Mouse (Mus musculus): Measurements from ENCODE around the gene Ppp3r1.

DNA sequence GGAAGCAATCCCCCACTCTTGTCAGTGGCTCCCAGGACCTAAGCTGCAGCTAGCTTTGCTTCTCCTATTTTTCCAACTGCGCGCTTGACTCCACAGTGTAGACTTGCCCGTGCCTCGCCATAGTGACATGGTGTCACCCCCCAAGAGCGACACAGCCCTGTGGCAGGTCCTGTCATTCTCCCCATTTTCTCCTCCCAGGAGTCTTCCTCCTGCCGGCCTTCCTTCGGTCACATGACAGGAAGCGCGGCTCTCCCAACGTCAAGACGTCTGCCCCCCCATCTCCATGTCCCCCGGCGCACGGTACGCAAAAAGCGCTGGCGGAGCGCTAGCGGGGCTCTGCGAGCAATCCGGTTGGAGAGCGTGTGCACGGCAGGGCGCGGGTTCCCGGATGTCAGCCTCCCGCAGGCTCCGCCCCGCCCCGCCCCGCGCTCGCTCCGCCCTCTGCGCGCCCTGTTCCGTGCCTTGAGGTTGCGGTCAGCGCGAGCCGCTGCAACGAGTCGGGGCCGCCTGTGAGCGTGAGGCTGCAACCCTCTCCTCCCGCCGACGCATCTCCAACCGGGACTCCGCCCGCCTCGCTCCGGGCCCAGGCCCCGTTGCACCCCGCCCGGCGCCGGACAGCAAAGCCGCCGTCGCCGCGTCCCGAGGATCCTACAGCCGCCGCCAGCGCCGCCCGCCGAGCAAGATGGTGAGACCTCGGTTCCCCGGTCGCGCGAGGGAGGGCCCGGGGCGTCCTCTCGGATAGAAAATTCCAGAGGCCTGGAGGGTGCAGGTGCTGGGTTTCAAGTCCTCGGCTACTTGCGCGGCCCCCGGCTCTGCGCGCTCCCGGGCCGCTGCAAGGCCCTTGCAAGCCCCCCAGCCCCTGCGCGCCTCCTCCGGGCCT lies at the start of gene Ppp3r1:
- TF ChIP-seq CTCF (conservative IDR thresholded peaks at IDR 0.05; ENCODE audit: low read length) (no peak), POU5F1 (IDR thresholded peaks at IDR 0.05; ENCODE audit: borderline replicate concordance, low read length) (no peak), NANOG (IDR thresholded peaks at IDR 0.05; ENCODE audit: borderline replicate concordance, low read length) (no peak)
